Mouse (Mus musculus) olfactory bulb, adult 2 months (tissue): ENCODE results near the gene Slit3. TPM values are rescaled to one million over a fixed set of nuclear protein-coding genes. Genes with fewer than 3 reads are reported as not detected.

Experiments
- H3K27ac ChIP-seq: fragments of 200-500 bp; 2 replicates; pipeline ENCODE4 v1.5.1; 2012; ENCODE audit warnings: low read depth, low read length; ENCODE audit not compliant: insufficient read depth
- H3K4me1 ChIP-seq: fragments of 200-500 bp; 2 replicates; pipeline ENCODE4 v1.6.1; 2012; ENCODE audit warnings: low read length; ENCODE audit not compliant: control insufficient read depth, insufficient read depth
- H3K4me3 ChIP-seq: fragments of 200-500 bp; 2 replicates; pipeline ENCODE4 v1.5.1; 2012; ENCODE audit warnings: mild to moderate bottlenecking, low read depth, low read length, moderate library complexity; ENCODE audit not compliant: insufficient read depth
- CTCF ChIP-seq: fragments of 200-500 bp; IDR thresholded peaks from 2 replicates; pipeline ENCODE4 v1.5.1; 2012; ENCODE audit warnings: low read depth, mild to moderate bottlenecking, low read length, moderate library complexity; ENCODE audit not compliant: insufficient read depth
- POLR2A ChIP-seq: fragments of 200-500 bp; IDR thresholded peaks from 2 replicates; pipeline ENCODE4 v1.6.1; 2012; ENCODE audit warnings: mild to moderate bottlenecking, low read depth, low read length, moderate library complexity; ENCODE audit not compliant: insufficient read depth
- WGBS: fragments of 180-500 bp; shearing (Covaris S2); methylation state at CpG from one replicate; pipeline ENCODE4 v1.1.7; 2018; 5-methylcytosine and 5-hydroxymethylcytosine counted together
- polyA plus RNA-seq: library from polyadenylated mRNA; stranded (reverse); fragments of >200 nt; gene quantifications from 2 replicates; pipeline ENCODE4 v1.2.4, GENCODE M21; 2012; ENCODE audit warnings: low replicate concordance; ENCODE audit not compliant: missing spikeins, insufficient read depth, insufficient read length

Gene Slit3
- polyA plus RNA-seq, 1 experiment, result not detected

DNA sequence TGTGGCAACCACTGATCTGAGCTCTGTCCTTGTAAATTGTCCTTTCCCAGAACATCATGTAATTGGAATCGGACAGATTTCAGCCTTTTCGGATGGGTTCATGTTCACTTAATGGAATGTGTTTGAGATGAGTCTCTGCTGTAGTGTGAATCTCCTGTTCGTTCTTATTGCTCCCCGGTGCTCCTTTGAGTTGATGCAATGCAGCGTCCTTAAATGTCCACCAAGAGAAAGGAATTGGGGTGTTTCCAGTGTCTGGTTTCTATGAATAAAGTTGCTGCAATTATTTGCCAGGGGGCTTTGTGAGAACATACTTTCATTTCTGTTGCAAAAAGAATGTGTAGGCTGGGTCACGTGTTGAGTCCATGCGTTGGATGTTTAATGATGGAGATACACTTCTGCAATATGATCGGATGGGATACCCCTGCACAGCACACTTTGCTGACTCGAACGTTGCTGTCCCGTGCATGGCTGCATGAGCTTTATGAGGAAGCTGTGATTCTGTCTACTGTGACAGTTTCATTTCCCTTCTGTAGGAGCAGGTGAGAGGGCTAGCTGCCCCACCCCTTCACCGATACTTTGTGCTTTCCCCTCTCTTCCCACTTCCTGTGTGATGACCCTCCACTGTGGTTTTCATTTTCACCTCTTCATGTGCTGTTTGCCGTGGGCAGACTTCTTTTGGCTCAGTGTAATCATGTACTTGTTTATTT, 30.2 kb upstream of the Slit3 start:
- Histone ChIP-seq H3K27ac (no peak overlapping the region), H3K4me3 (no peak overlapping the region), H3K4me1 (0 out of 2 replicates have a peak, but pooled peaks cover 4% of the 10 kb centered on the region)
- WGBS, result 92% methylated on average over 13 of the region's 13 CpGs
- no peak for TF ChIP-seq CTCF
- TF ChIP-seq POLR2A, result no peak

DNA sequence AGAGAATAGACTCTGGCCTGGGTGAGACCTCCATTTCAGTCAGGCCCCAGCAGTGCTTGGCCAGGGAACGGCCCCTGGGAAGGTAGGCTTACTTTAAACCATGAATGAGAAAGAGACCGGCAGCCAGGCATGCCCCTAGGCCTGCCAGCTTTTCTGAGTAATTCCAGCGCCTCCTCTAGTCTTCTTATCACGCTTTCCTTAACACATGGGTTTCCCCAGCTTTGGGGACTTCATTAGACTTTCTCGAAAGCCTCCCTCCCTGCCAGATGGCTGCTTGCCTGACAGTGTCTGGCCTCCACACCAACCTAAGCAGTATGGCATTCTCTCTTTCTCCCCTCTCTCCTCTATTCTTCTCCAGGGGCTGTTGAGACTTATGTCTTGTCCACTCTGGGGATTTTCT, 24.5 kb upstream of the Slit3 start:
- no peaks in the 10 kb centered on the region for H3K4me1 ChIP-seq
- H3K27ac ChIP-seq, result no peak overlapping the region
- TF ChIP-seq POLR2A (no peak), CTCF (no peak)
- no peak overlapping the region for H3K4me3 ChIP-seq
- 57% methylated on average over 5 of the region's 5 CpGs for WGBS

DNA sequence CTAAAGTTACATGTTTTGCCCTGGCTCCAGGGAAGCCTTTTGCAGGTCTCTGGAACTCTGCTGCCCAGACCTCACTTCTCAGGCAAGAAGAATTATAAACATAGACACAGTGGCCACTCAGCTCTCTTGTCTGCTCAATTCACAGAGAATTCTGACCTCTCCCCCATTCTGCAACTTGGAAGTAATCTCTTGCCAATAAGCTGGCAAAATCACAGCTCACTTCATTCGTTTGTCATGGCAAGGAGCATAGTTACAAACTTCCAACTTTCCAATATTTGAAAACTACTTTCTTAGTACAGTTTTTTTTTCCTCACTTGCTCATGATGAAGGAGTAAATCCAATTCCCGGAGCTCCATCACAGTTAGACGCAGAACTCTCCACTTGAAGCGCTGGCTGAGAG, 11.2 kb upstream of the Slit3 start:
- Histone ChIP-seq H3K4me1 (no peaks in the 10 kb centered on the region), H3K4me3 (no peak overlapping the region), H3K27ac (no peak overlapping the region)
- 80% methylated on average over 4 of the region's 4 CpGs for WGBS
- TF ChIP-seq CTCF (no peak), POLR2A (no peak)

DNA sequence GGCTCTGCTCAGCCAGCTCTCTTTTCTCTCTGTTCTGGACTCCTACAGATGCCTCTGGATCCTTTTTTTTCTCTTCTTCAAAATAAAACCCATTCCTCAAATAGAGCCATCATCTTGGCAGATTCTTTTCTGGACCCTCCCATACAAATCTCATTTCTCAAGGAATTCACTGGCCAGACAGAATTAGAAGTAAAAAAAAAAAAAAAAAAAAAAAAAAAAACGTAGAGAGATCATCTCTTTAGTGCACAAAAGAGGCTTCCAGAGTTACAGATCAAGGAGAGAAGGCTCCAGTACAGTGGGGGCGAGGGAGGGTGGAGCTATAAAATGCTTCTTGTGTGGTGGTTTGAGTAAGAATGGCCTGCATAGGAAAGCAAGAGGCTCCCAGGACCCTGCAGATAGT, 10.2 kb upstream of the Slit3 start:
- 50% methylated on average over 2 of the region's 2 CpGs for WGBS

DNA sequence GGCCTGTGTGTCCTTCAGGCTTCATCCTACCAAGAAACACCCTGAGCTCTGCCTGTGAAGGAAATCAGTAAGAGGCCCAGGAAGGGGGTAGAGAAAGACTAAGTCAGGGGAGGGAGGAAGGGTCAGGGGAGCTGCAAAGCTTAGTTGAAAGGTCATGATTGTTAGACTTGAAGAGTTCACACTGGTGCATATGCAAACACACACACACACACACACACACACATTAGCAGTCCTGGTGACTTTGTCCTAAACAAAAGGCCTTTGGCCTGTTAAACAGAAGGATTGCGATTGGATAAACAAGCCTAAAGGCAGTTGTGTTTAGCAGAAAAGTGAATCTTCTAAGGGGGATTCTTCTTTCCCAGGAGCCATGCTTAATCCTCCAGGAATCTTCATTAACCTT, 7.7 kb upstream of the Slit3 start:
- no peaks in the 10 kb centered on the region for H3K4me1 ChIP-seq
- 76% methylated on average over 1 of the region's 1 CpGs for WGBS
- TF ChIP-seq CTCF, result no peak
- no peak for TF ChIP-seq POLR2A
- H3K4me3 ChIP-seq, result no peak overlapping the region
- H3K27ac ChIP-seq, result no peak overlapping the region

More for the DNA sequence above, 10.2 kb upstream of the Slit3 start:
- H3K4me3 ChIP-seq, result no peak overlapping the region
- no peak overlapping the region for H3K27ac ChIP-seq
- TF ChIP-seq CTCF (no peak), POLR2A (no peak)
- H3K4me1 ChIP-seq, result no peaks in the 10 kb centered on the region

DNA sequence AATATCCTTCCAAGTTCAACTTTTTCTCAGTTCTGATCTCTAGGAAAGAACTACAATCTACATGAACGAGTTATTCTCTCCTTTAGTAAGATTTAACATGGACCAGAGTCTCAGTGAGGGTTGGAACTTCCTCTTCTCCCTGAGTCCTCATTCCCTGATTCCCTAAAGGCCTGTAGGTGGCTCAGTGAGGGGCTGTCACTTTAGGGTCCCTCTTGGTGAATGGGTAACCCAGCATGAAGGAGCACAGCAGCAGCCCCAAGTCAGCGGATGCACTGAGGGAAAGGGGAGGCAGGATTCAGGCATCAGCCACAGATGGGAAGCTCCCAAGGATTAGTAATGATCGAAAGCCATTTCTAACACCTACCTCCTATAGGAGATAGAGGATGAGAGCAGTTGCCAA, 4.6 kb upstream of the Slit3 start:
- TF ChIP-seq POLR2A, result no peak
- no peak for TF ChIP-seq CTCF
- WGBS, result 89% methylated on average over 3 of the region's 3 CpGs

DNA sequence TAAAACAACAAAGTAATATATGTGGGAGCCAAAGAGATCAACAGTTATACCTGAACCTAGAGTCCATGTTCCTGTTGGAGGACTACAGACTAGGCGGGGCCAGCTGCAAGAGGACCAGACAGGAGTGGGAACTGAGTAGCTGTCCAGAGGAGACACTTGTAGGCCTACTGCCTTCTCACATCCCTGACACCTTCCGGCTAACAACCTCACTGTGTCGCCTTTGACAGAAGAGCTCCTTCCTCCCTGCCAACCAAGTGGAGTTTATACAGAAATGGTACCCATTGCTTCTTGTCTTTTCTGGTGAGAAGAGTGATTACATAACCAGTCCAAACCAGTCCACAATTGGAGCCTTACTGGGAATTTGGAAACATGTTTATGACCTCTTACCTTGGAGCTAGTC, 3.2 kb upstream of the Slit3 start:
- WGBS, result 99% methylated on average over 3 of the region's 3 CpGs
- Histone ChIP-seq H3K4me1 (peaks cover 7% of the 10 kb centered on the region), H3K27ac (no peak overlapping the region), H3K4me3 (no peak overlapping the region)
- TF ChIP-seq POLR2A, result no peak
- TF ChIP-seq CTCF, result no peak

More for the DNA sequence above, 4.6 kb upstream of the Slit3 start:
- no peak overlapping the region for H3K27ac ChIP-seq
- no peak overlapping the region for H3K4me3 ChIP-seq
- peaks cover 7% of the 10 kb centered on the region for H3K4me1 ChIP-seq

DNA sequence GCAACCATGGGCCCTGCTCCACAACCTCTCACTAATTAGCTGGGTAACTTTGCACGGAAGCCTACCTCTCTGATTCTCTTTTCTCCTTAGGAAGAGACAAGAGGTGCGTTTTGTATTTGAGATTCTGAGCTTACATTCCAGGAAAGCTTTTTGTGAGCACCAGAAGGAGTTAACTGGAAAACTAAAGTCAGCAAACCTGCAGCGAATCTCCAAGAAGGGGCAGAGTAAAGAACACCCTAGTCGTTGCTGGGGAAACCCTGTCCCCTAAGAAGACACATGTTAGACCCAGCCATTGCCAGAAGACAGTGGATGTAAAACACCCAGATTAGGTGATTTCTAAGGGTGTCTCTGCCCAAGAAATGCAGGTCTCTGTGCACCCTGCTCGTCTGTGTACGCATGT, 2.3 kb upstream of the Slit3 start:
- Histone ChIP-seq H3K4me3 (no peak overlapping the region), H3K27ac (no peak overlapping the region)
- whole genome bisulfite sequencing, result 82% methylated on average over 6 of the region's 6 CpGs

DNA sequence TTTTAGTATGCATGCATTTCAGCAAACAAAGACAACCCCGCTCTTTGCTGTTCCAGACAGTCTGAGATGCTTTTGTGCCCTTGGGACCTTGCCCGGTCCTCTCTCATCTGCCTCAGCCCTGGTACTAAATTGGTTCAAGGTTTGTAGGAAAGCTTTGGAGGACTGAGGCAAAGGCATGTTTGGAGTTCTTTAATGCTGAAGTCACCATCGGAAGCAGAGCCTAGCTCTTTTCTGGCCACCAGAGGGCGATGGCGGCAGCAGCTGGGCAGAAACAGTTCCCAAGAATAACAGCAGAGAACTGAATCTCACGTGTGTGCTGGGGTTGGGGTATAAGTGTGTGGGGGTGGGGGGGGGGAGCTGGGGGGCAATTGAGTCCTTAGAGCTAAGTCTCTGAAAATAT, 1.7 kb upstream of the Slit3 start:
- Histone ChIP-seq H3K4me1 (peaks cover 9% of the 10 kb centered on the region), H3K4me3 (no peak overlapping the region), H3K27ac (no peak overlapping the region)
- WGBS, result 13% methylated on average over 6 of the region's 6 CpGs
- TF ChIP-seq CTCF (peak; percentile 71; the same call in 1 of the 2 replicates), POLR2A (no peak)

More for the DNA sequence above, 2.3 kb upstream of the Slit3 start:
- TF ChIP-seq CTCF (no peak), POLR2A (no peak)
- peaks cover 9% of the 10 kb centered on the region for H3K4me1 ChIP-seq

DNA sequence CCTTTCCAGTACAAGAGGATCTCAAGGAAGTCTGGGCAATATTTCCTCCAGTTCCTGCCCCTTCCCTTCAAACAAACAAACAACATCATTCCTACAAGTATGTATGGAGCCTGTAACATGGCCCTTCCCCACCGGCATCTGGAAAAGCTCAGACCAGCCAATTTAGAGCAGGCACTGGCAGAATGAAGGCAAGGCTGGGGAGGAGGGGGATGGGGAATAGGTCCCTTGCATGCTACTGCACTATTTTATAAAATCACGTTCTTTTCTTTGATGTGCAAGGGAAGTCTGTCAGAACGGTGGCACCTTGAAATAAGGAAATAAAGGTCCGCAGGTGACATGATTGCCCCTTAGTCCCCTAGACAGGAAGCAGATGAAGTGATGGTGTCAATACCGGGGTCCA, 948 bp upstream of the Slit3 start:
- Histone ChIP-seq H3K4me3 (no peak overlapping the region), H3K4me1 (peaks cover 9% of the 10 kb centered on the region), H3K27ac (no peak overlapping the region)
- TF ChIP-seq POLR2A (no peak), CTCF (no peak)
- 47% methylated on average over 5 of the region's 5 CpGs for WGBS
